Mouse (Mus musculus) intestine, embryonic 15.5 days (tissue): ENCODE data around the gene Soga1. TPM values are rescaled to one million over a fixed set of nuclear protein-coding genes. Genes with fewer than 3 reads are reported as not detected.

Source experiments
- ATAC-seq: fragments of 200-750 bp; cut with Nextera tagmentation; 2 replicates; pipeline ENCODE4 v1.8.0; 2017; ENCODE audit warnings: moderate TSS enrichment, moderate library complexity
- H3K27ac ChIP-seq: fragments of 300-500 bp; sonication (generic); 2 replicates; pipeline ENCODE4 v1.5.1; 2015; ENCODE audit warnings: mild to moderate bottlenecking, inconsistent platforms
- H3K27me3 ChIP-seq: fragments of 300-500 bp; sonication (generic); replicated peaks from 2 replicates; pipeline ENCODE4 v1.6.1; 2015; ENCODE audit warnings: inconsistent platforms
- H3K36me3 ChIP-seq: fragments of 300-500 bp; sonication (generic); 2 replicates; pipeline ENCODE4 v1.6.1; 2015; ENCODE audit warnings: inconsistent platforms
- H3K4me1 ChIP-seq: fragments of 300-500 bp; sonication (generic); replicated peaks from 2 replicates; pipeline ENCODE4 v1.6.1; 2015; ENCODE audit warnings: inconsistent platforms
- H3K4me2 ChIP-seq: fragments of 300-500 bp; sonication (generic); replicated peaks from 2 replicates; pipeline ENCODE4 v1.6.1; 2015; ENCODE audit warnings: mild to moderate bottlenecking, inconsistent platforms
- H3K4me3 ChIP-seq: fragments of 300-500 bp; sonication (generic); replicated peaks from 2 replicates; pipeline ENCODE4 v1.5.1; 2015; ENCODE audit warnings: inconsistent platforms
- H3K9ac ChIP-seq: fragments of 300-500 bp; sonication (generic); 2 replicates; pipeline ENCODE4 v1.6.1; 2015; ENCODE audit warnings: inconsistent platforms
- H3K9me3 ChIP-seq: fragments of 300-500 bp; sonication (generic); 2 replicates; pipeline ENCODE4 v1.6.1; 2016; ENCODE audit warnings: inconsistent platforms
- WGBS: fragments of 180-500 bp; shearing (Covaris S2); methylation state at CpG from one replicate; pipeline ENCODE4 v1.1.7; 2015; 5-methylcytosine and 5-hydroxymethylcytosine counted together
- polyA plus RNA-seq: library from polyadenylated mRNA; unstranded; fragments of >200 nt; fragmentation: Nextera tagmentation; extraction: Ambion mirVana; gene quantifications from 2 replicates; pipeline ENCODE4 v1.2.1, GENCODE M21; 2015

The Soga1 gene
- polyA plus RNA-seq, 1 experiment from 2014 or later = 2.0 TPM

GRCm38 (mm10) chr2:157069355-157069735 is 9.7 kb downstream of the Soga1 start:
- Histone ChIP-seq H3K4me2 (peak overlapping the region; percentile 31), H3K4me3 (no peak overlapping the region), H3K9me3 (no peaks in the 10 kb centered on the region), H3K9ac (peak overlapping the region; percentile 8; the same call in 1 of the 2 replicates), H3K27ac (peak overlapping the region; percentile 86), H3K36me3 (no peaks in the 10 kb centered on the region), H3K4me1 (peaks cover 88% of the 10 kb centered on the region), H3K27me3 (no peaks in the 10 kb centered on the region)
- ATAC-seq = no peak
- 47% methylated on average over 3 of the region's 3 CpGs for WGBS

- no peak for ATAC-seq
- Histone ChIP-seq H3K9ac (peak overlapping the region; percentile 8; the same call in 1 of the 2 replicates), H3K4me3 (no peak overlapping the region), H3K27ac (peak overlapping the region; percentile 86), H3K9me3 (no peaks in the 10 kb centered on the region), H3K27me3 (no peaks in the 10 kb centered on the region), H3K36me3 (no peaks in the 10 kb centered on the region), H3K4me2 (peak overlapping the region; percentile 31), H3K4me1 (peaks cover 88% of the 10 kb centered on the region)
- WGBS = 46% methylated on average over 14 of the region's 14 CpGs
Observed at GRCm38 (mm10) chr2:157068701-157069354, 10.2 kb downstream of the Soga1 start.

- WGBS = 68% methylated on average over 7 of the region's 7 CpGs
- Histone ChIP-seq H3K4me1 (peaks cover 73% of the 10 kb centered on the region), H3K9me3 (no peaks in the 10 kb centered on the region), H3K27ac (peak overlapping the region; percentile 28; the same call in 1 of the 2 replicates), H3K4me2 (no peak overlapping the region), H3K27me3 (no peaks in the 10 kb centered on the region), H3K9ac (no peak overlapping the region), H3K36me3 (no peaks in the 10 kb centered on the region), H3K4me3 (no peak overlapping the region)
- no peak for ATAC-seq
Observed at GRCm38 (mm10) chr2:157066731-157067430, 12.2 kb downstream of the Soga1 start.

- Histone ChIP-seq H3K4me2 (peak overlapping the region; percentile 4; the same call in 1 of the 2 replicates), H3K4me3 (no peak overlapping the region), H3K27me3 (no peaks in the 10 kb centered on the region), H3K27ac (peak overlapping the region; percentile 56), H3K4me1 (peaks cover 63% of the 10 kb centered on the region), H3K9ac (no peak overlapping the region), H3K36me3 (no peaks in the 10 kb centered on the region), H3K9me3 (no peaks in the 10 kb centered on the region)
- ATAC-seq = 0 out of 2 replicates have a peak, but pooled peaks have one; percentile 19
- 41% methylated on average over 7 of the region's 7 CpGs for WGBS
Observed at GRCm38 (mm10) chr2:157065879-157066226, 13.2 kb downstream of the Soga1 start.

GRCm38 (mm10) chr2:157064978-157065878 is 13.8 kb downstream of the Soga1 start:
- Histone ChIP-seq H3K9me3 (no peaks in the 10 kb centered on the region), H3K36me3 (no peaks in the 10 kb centered on the region), H3K27me3 (no peaks in the 10 kb centered on the region), H3K9ac (no peak overlapping the region), H3K4me1 (peaks cover 56% of the 10 kb centered on the region), H3K27ac (peak overlapping the region; percentile 56), H3K4me3 (no peak overlapping the region), H3K4me2 (peak overlapping the region; percentile 4; the same call in 1 of the 2 replicates)
- 74% methylated on average over 14 of the region's 14 CpGs for WGBS
- ATAC-seq = no peak

GRCm38 (mm10) chr2:157064136-157064535 is 14.9 kb downstream of the Soga1 start:
- Histone ChIP-seq H3K9me3 (no peaks in the 10 kb centered on the region), H3K27me3 (no peaks in the 10 kb centered on the region), H3K4me3 (no peak overlapping the region), H3K4me1 (peaks cover 51% of the 10 kb centered on the region), H3K4me2 (no peak overlapping the region), H3K36me3 (no peaks in the 10 kb centered on the region), H3K27ac (no peak overlapping the region), H3K9ac (no peak overlapping the region)
- no peak for ATAC-seq
- 58% methylated on average over 7 of the region's 7 CpGs for WGBS

GRCm38 (mm10) chr2:157063241-157063700 is 15.8 kb downstream of the Soga1 start:
- Histone ChIP-seq H3K4me2 (no peak overlapping the region), H3K27ac (no peak overlapping the region), H3K4me3 (no peak overlapping the region), H3K36me3 (no peaks in the 10 kb centered on the region), H3K9ac (no peak overlapping the region), H3K4me1 (peaks cover 52% of the 10 kb centered on the region), H3K27me3 (no peaks in the 10 kb centered on the region), H3K9me3 (no peaks in the 10 kb centered on the region)
- WGBS = 71% methylated on average over 4 of the region's 4 CpGs
- ATAC-seq = no peak

GRCm38 (mm10) chr2:157060557-157061305 is 18.3 kb downstream of the Soga1 start:
- Histone ChIP-seq H3K9ac (no peak overlapping the region), H3K27ac (no peak overlapping the region), H3K4me1 (peaks cover 39% of the 10 kb centered on the region), H3K4me2 (no peak overlapping the region), H3K9me3 (no peaks in the 10 kb centered on the region), H3K4me3 (no peak overlapping the region), H3K36me3 (no peaks in the 10 kb centered on the region), H3K27me3 (no peaks in the 10 kb centered on the region)
- ATAC-seq = no peak
- WGBS = 82% methylated on average over 11 of the region's 11 CpGs

GRCm38 (mm10) chr2:157060037-157060436 is 19.0 kb downstream of the Soga1 start:
- Histone ChIP-seq H3K36me3 (no peaks in the 10 kb centered on the region), H3K4me1 (peaks cover 32% of the 10 kb centered on the region), H3K9me3 (no peaks in the 10 kb centered on the region), H3K27me3 (no peaks in the 10 kb centered on the region), H3K4me2 (no peak overlapping the region), H3K27ac (no peak overlapping the region), H3K4me3 (no peak overlapping the region), H3K9ac (no peak overlapping the region)
- ATAC-seq = no peak
- 89% methylated on average over 14 of the region's 14 CpGs for WGBS

GRCm38 (mm10) chr2:157059166-157059565 is 19.9 kb downstream of the Soga1 start:
- 61% methylated on average over 8 of the region's 8 CpGs for WGBS
- H3K4me1 ChIP-seq = peaks cover 23% of the 10 kb centered on the region
- peak overlapping the region; percentile 78 for H3K27ac ChIP-seq
- 0 out of 2 replicates have a peak overlapping the region, but pooled peaks have one; percentile 3 for H3K9ac ChIP-seq
- no peaks in the 10 kb centered on the region for H3K27me3 ChIP-seq
- H3K9me3 ChIP-seq = no peaks in the 10 kb centered on the region
- H3K4me2 ChIP-seq = peak overlapping the region; percentile 54
- H3K4me3 ChIP-seq = peak overlapping the region; percentile 22; the same call in 1 of the 2 replicates
- ATAC-seq = peak; percentile 51
- peaks cover under 1% of the 10 kb centered on the region; the same call in 1 of the 2 replicates for H3K36me3 ChIP-seq

GRCm38 (mm10) chr2:157058342-157058998 is 20.6 kb downstream of the Soga1 start:
- Histone ChIP-seq H3K36me3 (peaks cover 5% of the 10 kb centered on the region; the same call in 1 of the 2 replicates), H3K4me1 (peaks cover 16% of the 10 kb centered on the region), H3K9me3 (no peaks in the 10 kb centered on the region), H3K27ac (peak overlapping the region; percentile 78), H3K9ac (peak overlapping the region; percentile 30; the same call in 1 of the 2 replicates), H3K4me3 (peak overlapping the region; percentile 22; the same call in 1 of the 2 replicates), H3K4me2 (peak overlapping the region; percentile 54), H3K27me3 (no peaks in the 10 kb centered on the region)
- 13% methylated on average over 18 of the region's 18 CpGs for WGBS
- peak; percentile 92 for ATAC-seq
